Mouse (Mus musculus) thymus, adult 2 months (tissue): Measurements from ENCODE around the gene Hsd17b13.

Experiments
- CTCF ChIP-seq: fragments of 200-500 bp; IDR thresholded peaks from 2 replicates; pipeline ENCODE4 v1.5.1; 2012; ENCODE audit warnings: mild to moderate bottlenecking, control low read depth, low read length, moderate library complexity, borderline replicate concordance; ENCODE audit not compliant: control insufficient read depth, poor library complexity, insufficient read depth; ENCODE audit errors: extremely low read depth
- POLR2A ChIP-seq: fragments of 200-500 bp; IDR thresholded peaks from 2 replicates; pipeline ENCODE4 v1.6.1; 2012; ENCODE audit warnings: mild to moderate bottlenecking, low read length, control low read depth, moderate library complexity; ENCODE audit not compliant: control insufficient read depth, poor library complexity, insufficient read depth; ENCODE audit errors: extremely low read depth

- TF ChIP-seq POLR2A: no peak
- no peak for TF ChIP-seq CTCF
Observed at GRCm38 (mm10) chr5:104011419-104011818, 34.2 kb upstream of the Hsd17b13 start.
